Mouse (Mus musculus) megakaryocyte, embryonic 14.5 days (primary cell): Measurements from ENCODE around the gene Them7.

ENCODE experiments used
- FLI1 ChIP-seq: IDR thresholded peaks from 2 replicates; pipeline ENCODE4 v1.6.1; 2012; ENCODE audit warnings: low read length, inconsistent platforms, mixed read lengths
- GATA1 ChIP-seq: IDR thresholded peaks from 3 replicates; pipeline ENCODE4 v1.6.1; 2012; ENCODE audit warnings: mixed read lengths, low read length, inconsistent platforms, borderline replicate concordance

DNA sequence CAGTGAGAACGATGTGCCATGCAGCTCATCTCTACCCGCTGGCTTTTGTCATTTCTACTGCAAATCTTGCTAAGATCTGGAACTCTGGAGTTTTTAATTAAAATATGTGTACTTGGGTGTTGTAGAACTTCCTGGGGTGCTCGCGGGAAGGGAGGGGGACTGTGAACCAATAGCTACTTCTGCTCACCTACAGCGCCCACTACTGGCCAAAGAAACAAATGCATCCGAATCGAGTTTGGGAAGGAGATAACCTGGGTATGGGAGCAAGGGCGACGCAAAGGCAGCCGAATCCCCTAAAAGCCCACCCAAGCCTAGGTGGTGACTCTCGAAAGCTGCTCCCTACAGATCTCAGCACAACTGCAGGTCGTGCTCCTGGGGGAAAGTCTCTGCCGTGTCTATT is 87.3 kb downstream of the Them7 start:
- TF ChIP-seq GATA1 (no peak), FLI1 (no peak)
